Mouse (Mus musculus) liver, embryonic 16.5 days (tissue): ENCODE data around the gene Rpl3l. TPM values are rescaled to one million over a fixed set of nuclear protein-coding genes. Genes with fewer than 3 reads are reported as not detected.
A peak's percentile ranks its signal among the peaks of the same experiment; 100 is the strongest.

Source experiments
- ATAC-seq: fragments of 200-750 bp; cut with Nextera tagmentation; 2 replicates; pipeline ENCODE4 v1.8.0; 2017; ENCODE audit warnings: low read depth, mild to moderate bottlenecking, moderate number of reproducible peaks, moderate library complexity
- H3K27ac ChIP-seq: fragments of 300-500 bp; sonication (generic); 2 replicates; pipeline ENCODE4 v1.5.1; 2014; ENCODE audit warnings: mild to moderate bottlenecking, low read length
- H3K27me3 ChIP-seq: fragments of 300-500 bp; sonication (generic); 2 replicates; pipeline ENCODE4 v1.6.1; 2014; ENCODE audit warnings: low read depth, low read length, mixed read lengths; ENCODE audit not compliant: control insufficient read depth, insufficient read depth
- H3K36me3 ChIP-seq: fragments of 300-500 bp; sonication (generic); 2 replicates; pipeline ENCODE4 v1.6.1; 2014; ENCODE audit warnings: mild to moderate bottlenecking; ENCODE audit not compliant: control insufficient read depth, insufficient read depth
- H3K4me1 ChIP-seq: fragments of 300-500 bp; sonication (generic); 2 replicates; pipeline ENCODE4 v1.6.1; 2014; ENCODE audit warnings: low read depth, low read length, mixed read lengths; ENCODE audit not compliant: control insufficient read depth
- H3K4me2 ChIP-seq: fragments of 300-500 bp; sonication (generic); 2 replicates; pipeline ENCODE4 v1.6.1; 2014; ENCODE audit warnings: low read depth, low read length, mixed read lengths
- H3K4me3 ChIP-seq: fragments of 300-500 bp; sonication (generic); 2 replicates; pipeline ENCODE4 v1.5.1; 2014; ENCODE audit warnings: low read depth, mild to moderate bottlenecking, low read length
- H3K9ac ChIP-seq: fragments of 300-500 bp; sonication (generic); 2 replicates; pipeline ENCODE4 v1.6.1; 2014; ENCODE audit warnings: low read depth, low read length
- H3K9me3 ChIP-seq: fragments of 300-500 bp; sonication (generic); replicated peaks from 2 replicates; pipeline ENCODE4 v1.6.1; 2016; ENCODE audit warnings: low read length; ENCODE audit not compliant: control insufficient read depth
- WGBS: fragments of 180-500 bp; shearing (Covaris S2); extraction: QIAGEN DNeasy Blood & Tissue Kit; methylation state at CpG from one replicate; pipeline ENCODE4 v1.1.7; 2014; ENCODE audit not compliant: insufficient replicate concordance; 5-methylcytosine and 5-hydroxymethylcytosine counted together
- polyA plus RNA-seq: library from polyadenylated mRNA; unstranded; fragments of >200 nt; fragmentation: Nextera tagmentation; extraction: Ambion mirVana; gene quantifications from 2 replicates; pipeline ENCODE4 v1.2.1, GENCODE M21; 2015

Rpl3l gene
- polyA plus RNA-seq, 1 experiment from 2014 or later: 0.34 TPM

GRCm38 (mm10) chr17:24735446-24735845 lies 7.8 kb downstream of the Rpl3l start:
- no peak overlapping the region for H3K4me3 ChIP-seq
- H3K4me2 ChIP-seq: peak overlapping the region; percentile 66
- no peak overlapping the region for H3K9ac ChIP-seq

GRCm38 (mm10) chr17:24736330-24737051 lies 8.9 kb downstream of the Rpl3l start, which contains the start of gene Msrb1:
Msrb1 (plus strand) TSS chr17:24736642.
- WGBS: under 1% methylated on average over 29 of the region's 29 CpGs
- H3K4me1 ChIP-seq: peaks cover 29% of the 10 kb centered on the region

More at GRCm38 (mm10) chr17:24735446-24735845, 7.8 kb downstream of the Rpl3l start:
- H3K27ac ChIP-seq: peak overlapping the region; percentile 88
- no peaks in the 10 kb centered on the region for H3K27me3 ChIP-seq
- H3K9me3 ChIP-seq: no peaks in the 10 kb centered on the region
- peaks cover 3% of the 10 kb centered on the region for H3K36me3 ChIP-seq
- no peak for ATAC-seq
- WGBS: 71% methylated on average over 7 of the region's 7 CpGs
- H3K4me1 ChIP-seq: peaks cover 29% of the 10 kb centered on the region

GRCm38 (mm10) chr17:24737135-24737810 lies 9.7 kb downstream of the Rpl3l start:
- H3K4me1 ChIP-seq: peaks cover 29% of the 10 kb centered on the region
- ATAC-seq: no peak
- WGBS: 20% methylated on average over 8 of the region's 8 CpGs
- H3K9ac ChIP-seq: peak overlapping the region; percentile 78
- peak overlapping the region; percentile 95 for H3K4me2 ChIP-seq
- peak overlapping the region; percentile 81 for H3K27ac ChIP-seq
- no peaks in the 10 kb centered on the region for H3K9me3 ChIP-seq
- no peaks in the 10 kb centered on the region for H3K27me3 ChIP-seq
- H3K36me3 ChIP-seq: peaks cover 3% of the 10 kb centered on the region
- peak overlapping the region; percentile 76 for H3K4me3 ChIP-seq

More at GRCm38 (mm10) chr17:24736330-24737051, 8.9 kb downstream of the Rpl3l start, which contains the start of gene Msrb1:
- Histone ChIP-seq H3K4me3 (peak within 1 kb of the TSS; percentile 76), H3K36me3 (peaks cover 3% of the 10 kb centered on the region), H3K4me2 (peak within 1 kb of the TSS; percentile 95), H3K27ac (peak within 1 kb of the TSS; percentile 88), H3K9ac (peak within 1 kb of the TSS; percentile 78), H3K9me3 (no peaks in the 10 kb centered on the region), H3K27me3 (no peaks in the 10 kb centered on the region)
- ATAC-seq: peak; percentile 98

- 66% methylated on average over 4 of the region's 4 CpGs for whole genome bisulfite sequencing
- Histone ChIP-seq H3K27me3 (no peaks in the 10 kb centered on the region), H3K4me1 (peaks cover 29% of the 10 kb centered on the region), H3K4me3 (peak overlapping the region; percentile 76), H3K36me3 (peaks cover 3% of the 10 kb centered on the region), H3K27ac (peak overlapping the region; percentile 29; the same call in 1 of the 2 replicates), H3K9me3 (no peaks in the 10 kb centered on the region), H3K4me2 (peak overlapping the region; percentile 95), H3K9ac (no peak overlapping the region)
- ATAC-seq: no peak
Observed at GRCm38 (mm10) chr17:24738238-24738637, 10.6 kb downstream of the Rpl3l start.

- H3K27me3 ChIP-seq: no peaks in the 10 kb centered on the region
- no peak overlapping the region for H3K4me2 ChIP-seq
- no peak for ATAC-seq
- H3K36me3 ChIP-seq: peaks cover 3% of the 10 kb centered on the region
- H3K4me1 ChIP-seq: peaks cover 29% of the 10 kb centered on the region
- no peaks in the 10 kb centered on the region for H3K9me3 ChIP-seq
- no peak overlapping the region for H3K27ac ChIP-seq
- H3K9ac ChIP-seq: no peak overlapping the region
- H3K4me3 ChIP-seq: no peak overlapping the region
- 64% methylated on average over 8 of the region's 8 CpGs for WGBS
Observed at GRCm38 (mm10) chr17:24739926-24740325, 12.3 kb downstream of the Rpl3l start.

- Histone ChIP-seq H3K4me1 (peaks cover 14% of the 10 kb centered on the region), H3K4me2 (no peak overlapping the region), H3K27me3 (peaks cover 5% of the 10 kb centered on the region), H3K4me3 (no peak overlapping the region), H3K27ac (peak overlapping the region; percentile 54; the same call in 1 of the 2 replicates), H3K9ac (no peak overlapping the region), H3K36me3 (peaks cover 3% of the 10 kb centered on the region), H3K9me3 (no peaks in the 10 kb centered on the region)
- peak; percentile 49 for ATAC-seq
- 50% methylated on average over 8 of the region's 8 CpGs for WGBS
Observed at GRCm38 (mm10) chr17:24742307-24742706, 14.7 kb downstream of the Rpl3l start.

- no peak overlapping the region for H3K4me3 ChIP-seq
- H3K27ac ChIP-seq: no peak overlapping the region
- ATAC-seq: no peak
- no peaks in the 10 kb centered on the region for H3K9me3 ChIP-seq
- H3K9ac ChIP-seq: no peak overlapping the region
- WGBS: 58% methylated on average over 5 of the region's 5 CpGs
- H3K27me3 ChIP-seq: peaks cover 5% of the 10 kb centered on the region
- H3K36me3 ChIP-seq: peaks cover 3% of the 10 kb centered on the region
- no peak overlapping the region for H3K4me2 ChIP-seq
- H3K4me1 ChIP-seq: peaks cover 5% of the 10 kb centered on the region
Observed at GRCm38 (mm10) chr17:24743896-24744295, 16.3 kb downstream of the Rpl3l start.

- Histone ChIP-seq H3K9ac (no peak overlapping the region), H3K27ac (no peak overlapping the region), H3K36me3 (peaks cover 3% of the 10 kb centered on the region), H3K4me3 (no peak overlapping the region), H3K9me3 (no peaks in the 10 kb centered on the region), H3K27me3 (peaks cover 5% of the 10 kb centered on the region), H3K4me2 (no peak overlapping the region), H3K4me1 (peaks cover 4% of the 10 kb centered on the region)
- WGBS: 61% methylated on average over 3 of the region's 3 CpGs
- ATAC-seq: no peak
Observed at GRCm38 (mm10) chr17:24744381-24744780, 16.8 kb downstream of the Rpl3l start.
